Mouse (Mus musculus): ENCODE data around the gene Cdc25b.

DNA sequence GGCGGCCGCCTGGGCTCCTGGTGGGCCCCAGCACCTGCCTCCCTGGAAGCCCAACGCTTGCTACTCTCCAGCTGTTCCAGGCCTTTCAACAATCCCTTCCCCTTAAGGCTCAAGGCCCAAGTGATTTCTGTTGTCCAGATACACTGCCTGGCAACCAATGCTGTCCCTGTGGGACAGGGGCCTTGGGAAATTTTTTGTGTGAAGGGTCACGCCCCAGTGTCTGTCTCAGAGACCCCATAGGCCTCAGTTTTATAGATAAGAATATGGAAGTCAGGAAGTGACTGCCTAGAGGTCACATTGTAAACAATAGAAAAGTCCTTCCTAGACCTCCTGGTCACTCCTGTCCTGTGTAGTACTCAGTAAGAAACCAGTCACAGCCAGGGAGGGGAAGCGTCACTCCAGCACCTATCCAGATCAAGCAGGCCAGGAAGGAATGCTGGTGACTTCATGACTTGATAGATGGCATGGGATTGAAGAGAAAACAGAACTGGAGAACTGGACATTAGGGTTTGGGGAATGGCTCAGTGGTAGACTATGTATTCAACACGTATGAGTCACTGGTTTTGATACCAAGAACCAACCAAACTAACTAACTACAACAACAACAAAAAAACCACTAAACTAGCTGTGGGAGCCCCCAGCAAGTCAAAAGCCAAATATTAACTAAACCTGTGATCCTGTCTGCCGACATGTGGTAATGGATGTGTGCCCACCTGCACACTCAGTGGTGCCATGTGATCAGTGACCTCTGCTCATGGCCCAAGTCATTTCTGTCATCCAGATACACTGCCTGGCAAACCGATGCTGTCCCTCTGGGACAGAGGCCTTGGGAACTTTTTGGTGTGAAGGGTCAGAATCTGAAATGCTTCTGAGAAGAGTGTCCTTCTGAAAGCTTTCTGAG, 38.1 kb upstream of the Cdc25b start:
- no peak for TF ChIP-seq HCFC1 (IDR thresholded peaks at IDR 0.05; ENCODE audit: borderline replicate concordance, insufficient read depth, low read length)
- TF ChIP-seq ZC3H11A (IDR thresholded peaks at IDR 0.05; ENCODE audit: borderline replicate concordance, low read depth, low read length) = no peak
- no peak for TF ChIP-seq MAFK (IDR thresholded peaks at IDR 0.05; ENCODE audit: insufficient read depth, low read depth, low read length)

Data from ES-E14 (cell line).